Mouse (Mus musculus) bone marrow, adult 2 months (tissue): ENCODE results near the gene Opn4.

ENCODE experiments used
- CTCF ChIP-seq: fragments of 200-500 bp; IDR thresholded peaks from 2 replicates; pipeline ENCODE4 v1.5.1; 2011; ENCODE audit warnings: low read length, control low read depth; ENCODE audit not compliant: control insufficient read depth, insufficient read depth
- POLR2A ChIP-seq: fragments of 200-500 bp; IDR thresholded peaks from 2 replicates; pipeline ENCODE4 v1.6.1; 2011; ENCODE audit warnings: low read depth, mild to moderate bottlenecking, control low read depth, low read length, borderline replicate concordance; ENCODE audit not compliant: control insufficient read depth

DNA sequence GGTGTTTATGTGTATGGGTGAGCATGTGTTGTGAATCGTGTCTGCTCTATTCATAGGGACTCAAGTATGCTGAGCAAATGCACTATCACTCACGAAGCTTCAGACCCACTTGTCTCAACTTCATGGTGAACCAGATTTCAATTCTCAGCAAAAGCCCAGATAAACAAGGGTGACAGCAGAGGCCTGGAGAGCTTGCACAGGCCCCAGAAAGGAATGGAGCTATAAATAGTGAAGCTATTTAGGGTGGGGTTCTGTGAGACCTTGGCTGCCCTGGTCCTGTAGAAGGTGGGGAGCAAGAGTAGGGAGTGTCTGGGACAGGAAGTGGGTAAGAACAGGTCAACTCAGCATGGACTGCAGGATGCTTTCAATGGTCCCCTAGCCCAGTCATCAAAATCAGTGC is 55.4 kb downstream of the Opn4 start:
- TF ChIP-seq CTCF (no peak), POLR2A (no peak)
